Comparison of ENCODE assay signal across 27 mouse cellular contexts in the genomic region with DNA sequence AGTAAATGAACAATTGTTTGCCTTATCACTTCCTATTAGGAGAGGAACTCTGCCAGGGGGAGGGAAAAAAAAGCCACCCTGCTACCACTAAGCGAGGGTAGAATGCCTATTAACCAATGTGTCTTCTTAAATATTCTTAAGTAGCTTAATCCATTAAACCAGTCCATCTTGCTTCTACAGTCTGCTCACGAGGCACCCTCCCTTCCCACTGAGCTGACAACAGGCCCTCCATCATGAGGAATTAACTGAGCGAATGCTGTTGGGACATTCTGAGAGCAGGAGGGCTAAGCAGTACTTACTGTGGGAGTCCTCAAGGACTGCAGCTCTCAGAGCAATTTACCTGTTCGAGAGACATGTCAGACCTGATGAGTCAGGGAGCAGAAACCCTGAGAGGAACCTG.
A peak's percentile ranks its signal among the peaks of the same experiment; 100 is the strongest.
DNase-seq lines count a peak whose midpoint lies in the region; ATAC-seq and TF ChIP-seq lines count a peak whose summit lies in the region.
"Had no signal": no experiment of that assay in that cellular context is flagged by ENCODE, and none has a peak within 500 bp of the region (broad histone marks: within the 10 kb centered on the region; RNA-seq: fewer than 3 reads in every experiment).

No protein-coding gene starts in this region.

- H3K9ac ChIP-seq in embryonic facial prominence, embryonic 13.5 days: no peak overlapping the region
- no peak overlapping the region for H3K9ac ChIP-seq in midbrain, embryonic 14.5 days (replicated peaks; ENCODE audit: low read length)
- no peak overlapping the region for H3K9ac ChIP-seq in stomach, embryonic 14.5 days (replicated peaks; ENCODE audit: low read depth, low read length)
- H3K9ac ChIP-seq in stomach, postnatal 0 days (ENCODE audit: low read length): no peak overlapping the region
- H3K9ac ChIP-seq: forebrain, embryonic 13.5 days; heart, embryonic 13.5 days; hindbrain, embryonic 12.5 days had no signal

- 0 out of 2 replicates have a peak overlapping the region, but pooled peaks have one; percentile 7 for H3K27ac ChIP-seq in embryonic facial prominence, embryonic 13.5 days
- H3K27ac ChIP-seq in embryonic facial prominence, embryonic 10.5 days (replicated peaks): no peak overlapping the region
- peak overlapping the region; percentile 42; the same call in 1 of the 2 replicates for H3K27ac ChIP-seq in midbrain, embryonic 10.5 days (replicated peaks)
- H3K27ac ChIP-seq in midbrain, embryonic 14.5 days (replicated peaks; ENCODE audit: low read depth, low read length): no peak overlapping the region
- H3K27ac ChIP-seq in stomach, embryonic 14.5 days (ENCODE audit: low read length): peak overlapping the region; percentile 10; the same call in 1 of the 2 replicates
- no peak overlapping the region for H3K27ac ChIP-seq in stomach, postnatal 0 days (replicated peaks)
- H3K27ac ChIP-seq: forebrain, embryonic 10.5 days; forebrain, embryonic 13.5 days; heart, adult 2 months; heart, embryonic 13.5 days; hindbrain, embryonic 12.5 days had no signal

- peak; percentile 72 for TF ChIP-seq EP300 in stomach, postnatal 0 days (optimal IDR thresholded peaks at IDR 0.05)

- DNase-seq in embryonic facial prominence, embryonic 10.5 days (ENCODE audit: low spot score): no peak
- DNase-seq in midbrain, embryonic 10.5 days (ENCODE audit: low spot score): no peak
- DNase-seq in midbrain, embryonic 14.5 days: no peak
- no peak for DNase-seq in stomach, postnatal 0 days (ENCODE audit: low spot score)
- DNase-seq in spleen, postnatal 10 days (ENCODE audit: low spot score in 2 of 2): no peak
- DNase-seq: adrenal gland, postnatal 10 days; adrenal gland, postnatal 36 days; cerebellum, adult 9-10 months; cerebellum, postnatal 25 days; gastrocnemius, postnatal 10 days; gastrocnemius, postnatal 36 days; heart, adult 2 months; heart, postnatal 14 days; heart, postnatal 4 days had no signal

- H3K4me1 ChIP-seq in embryonic facial prominence, embryonic 13.5 days: peaks cover 68% of the 10 kb centered on the region
- peaks cover 77% of the 10 kb centered on the region for H3K4me1 ChIP-seq in embryonic facial prominence, embryonic 10.5 days
- peaks cover 79% of the 10 kb centered on the region for H3K4me1 ChIP-seq in midbrain, embryonic 10.5 days
- H3K4me1 ChIP-seq in midbrain, embryonic 14.5 days (ENCODE audit: control insufficient read depth, insufficient read depth, low read length): peaks cover 20% of the 10 kb centered on the region
- peaks cover 22% of the 10 kb centered on the region for H3K4me1 ChIP-seq in stomach, embryonic 14.5 days (ENCODE audit: control insufficient read depth, insufficient read depth, low read length)
- 0 out of 2 replicates have a peak, but pooled peaks cover 6% of the 10 kb centered on the region for H3K4me1 ChIP-seq in stomach, postnatal 0 days (replicated peaks; ENCODE audit: control insufficient read depth, insufficient read depth)

- 78% methylated on average over 4 of the region's 4 CpGs for WGBS in embryonic facial prominence, embryonic 13.5 days
- WGBS in embryonic facial prominence, embryonic 10.5 days: 78% methylated on average over 4 of the region's 4 CpGs
- WGBS in midbrain, embryonic 10.5 days: 79% methylated on average over 4 of the region's 4 CpGs
- WGBS in midbrain, embryonic 14.5 days: 63% methylated on average over 4 of the region's 4 CpGs
- 35% methylated on average over 4 of the region's 4 CpGs for WGBS in stomach, embryonic 14.5 days
- 44% methylated on average over 4 of the region's 4 CpGs for WGBS in stomach, postnatal 0 days

- ATAC-seq in embryonic facial prominence, embryonic 13.5 days (ENCODE audit: insufficient number of reproducible peaks, insufficient read depth, low FRiP score, low TSS enrichment, low read depth): no peak; the same call in 1 of the 2 replicates
- no peak for ATAC-seq in midbrain, embryonic 14.5 days (ENCODE audit: low FRiP score, low TSS enrichment)
- no peak for ATAC-seq in stomach, embryonic 14.5 days (ENCODE audit: insufficient number of reproducible peaks, insufficient read depth, low FRiP score, low read depth)
- peak; percentile 16; the same call in 1 of the 2 replicates for ATAC-seq in stomach, postnatal 0 days (ENCODE audit: low FRiP score, low TSS enrichment)
- ATAC-seq in erythroid progenitor cell, adult 5-6 weeks (replicated peaks; ENCODE audit: low FRiP score, poor library complexity, severe bottlenecking): no peak
- ATAC-seq: forebrain, embryonic 13.5 days; forebrain, embryonic 16.5 days; hindbrain, embryonic 16.5 days; Patski had no signal

- TF ChIP-seq CTCF in stomach, postnatal 0 days (IDR thresholded peaks at IDR 0.05; ENCODE audit: low read depth): no peak

- no peaks in the 10 kb centered on the region for H3K27me3 ChIP-seq in embryonic facial prominence, embryonic 13.5 days
- no peaks in the 10 kb centered on the region for H3K27me3 ChIP-seq in embryonic facial prominence, embryonic 10.5 days (replicated peaks; ENCODE audit: low read depth, poor library complexity, severe bottlenecking)
- H3K27me3 ChIP-seq in midbrain, embryonic 10.5 days (ENCODE audit: low read depth, poor library complexity, severe bottlenecking): no peaks in the 10 kb centered on the region
- no peaks in the 10 kb centered on the region for H3K27me3 ChIP-seq in midbrain, embryonic 14.5 days (ENCODE audit: control insufficient read depth, insufficient read depth, low read length)
- H3K27me3 ChIP-seq in stomach, embryonic 14.5 days (ENCODE audit: control insufficient read depth, insufficient read depth, low read length): no peaks in the 10 kb centered on the region
- H3K27me3 ChIP-seq in stomach, postnatal 0 days (ENCODE audit: control insufficient read depth, insufficient read depth, low read length): no peaks in the 10 kb centered on the region
- H3K27me3 ChIP-seq: forebrain, embryonic 13.5 days; heart, embryonic 13.5 days; hindbrain, embryonic 12.5 days; Patski had no signal

- H3K36me3 ChIP-seq in embryonic facial prominence, embryonic 13.5 days: no peaks in the 10 kb centered on the region
- no peaks in the 10 kb centered on the region for H3K36me3 ChIP-seq in embryonic facial prominence, embryonic 10.5 days (replicated peaks)
- no peaks in the 10 kb centered on the region for H3K36me3 ChIP-seq in midbrain, embryonic 10.5 days
- no peaks in the 10 kb centered on the region for H3K36me3 ChIP-seq in midbrain, embryonic 14.5 days (ENCODE audit: control insufficient read depth, insufficient read depth, low read length)
- H3K36me3 ChIP-seq in stomach, embryonic 14.5 days (ENCODE audit: control insufficient read depth, insufficient read depth, low read length): no peaks in the 10 kb centered on the region
- H3K36me3 ChIP-seq in stomach, postnatal 0 days (ENCODE audit: control insufficient read depth, insufficient read depth, low read length): no peaks in the 10 kb centered on the region
- H3K36me3 ChIP-seq: forebrain, embryonic 10.5 days; G1E; heart, embryonic 10.5 days; heart, embryonic 13.5 days; hindbrain, embryonic 12.5 days had no signal

- no peak overlapping the region for H3K4me2 ChIP-seq in embryonic facial prominence, embryonic 13.5 days
- no peak overlapping the region for H3K4me2 ChIP-seq in midbrain, embryonic 14.5 days (ENCODE audit: low read length)
- H3K4me2 ChIP-seq in stomach, embryonic 14.5 days (replicated peaks; ENCODE audit: low read depth, low read length): no peak overlapping the region
- H3K4me2 ChIP-seq in stomach, postnatal 0 days (replicated peaks; ENCODE audit: low read depth): no peak overlapping the region
- H3K4me2 ChIP-seq: forebrain, embryonic 13.5 days; heart, embryonic 13.5 days; hindbrain, embryonic 12.5 days had no signal

- H3K4me3 ChIP-seq in embryonic facial prominence, embryonic 13.5 days: no peak overlapping the region
- H3K4me3 ChIP-seq in embryonic facial prominence, embryonic 10.5 days: no peak overlapping the region
- no peak overlapping the region for H3K4me3 ChIP-seq in midbrain, embryonic 10.5 days
- H3K4me3 ChIP-seq in midbrain, embryonic 14.5 days (replicated peaks; ENCODE audit: low read depth, low read length): no peak overlapping the region
- no peak overlapping the region for H3K4me3 ChIP-seq in stomach, embryonic 14.5 days (ENCODE audit: low read depth, low read length)
- H3K4me3 ChIP-seq in stomach, postnatal 0 days (ENCODE audit: low read depth, low read length): no peak overlapping the region
- H3K4me3 ChIP-seq: erythroblast, embryonic 14.5 days; forebrain, embryonic 10.5 days; forebrain, embryonic 13.5 days; heart, adult 2 months; heart, embryonic 10.5 days; heart, embryonic 13.5 days; hindbrain, embryonic 12.5 days had no signal

- no peaks in the 10 kb centered on the region for H3K9me3 ChIP-seq in embryonic facial prominence, embryonic 13.5 days
- H3K9me3 ChIP-seq in embryonic facial prominence, embryonic 10.5 days: no peaks in the 10 kb centered on the region
- H3K9me3 ChIP-seq in midbrain, embryonic 10.5 days (replicated peaks): no peaks in the 10 kb centered on the region
- no peaks in the 10 kb centered on the region for H3K9me3 ChIP-seq in midbrain, embryonic 14.5 days (ENCODE audit: control insufficient read depth, low read length)
- H3K9me3 ChIP-seq in stomach, embryonic 14.5 days (ENCODE audit: control insufficient read depth, low read depth, low read length): no peaks in the 10 kb centered on the region
- no peaks in the 10 kb centered on the region for H3K9me3 ChIP-seq in stomach, postnatal 0 days (ENCODE audit: control insufficient read depth, low read length)
- H3K9me3 ChIP-seq: forebrain, embryonic 10.5 days; forebrain, embryonic 13.5 days; G1E; heart, embryonic 10.5 days; heart, embryonic 13.5 days; hindbrain, embryonic 12.5 days had no signal

Comparison
In these comparisons a context has a peak if more than half of its experiments do, and no peak if none do; other contexts are left out.
1. H3K27ac ChIP-seq: peak in embryonic facial prominence, embryonic 13.5 days (single experiment), midbrain, embryonic 10.5 days (single experiment) and stomach, embryonic 14.5 days (single experiment); none in embryonic facial prominence, embryonic 10.5 days (single experiment), midbrain, embryonic 14.5 days (single experiment) and stomach, postnatal 0 days (single experiment).